ENCODE assay signal across 8 mouse cellular contexts in the genomic region with DNA sequence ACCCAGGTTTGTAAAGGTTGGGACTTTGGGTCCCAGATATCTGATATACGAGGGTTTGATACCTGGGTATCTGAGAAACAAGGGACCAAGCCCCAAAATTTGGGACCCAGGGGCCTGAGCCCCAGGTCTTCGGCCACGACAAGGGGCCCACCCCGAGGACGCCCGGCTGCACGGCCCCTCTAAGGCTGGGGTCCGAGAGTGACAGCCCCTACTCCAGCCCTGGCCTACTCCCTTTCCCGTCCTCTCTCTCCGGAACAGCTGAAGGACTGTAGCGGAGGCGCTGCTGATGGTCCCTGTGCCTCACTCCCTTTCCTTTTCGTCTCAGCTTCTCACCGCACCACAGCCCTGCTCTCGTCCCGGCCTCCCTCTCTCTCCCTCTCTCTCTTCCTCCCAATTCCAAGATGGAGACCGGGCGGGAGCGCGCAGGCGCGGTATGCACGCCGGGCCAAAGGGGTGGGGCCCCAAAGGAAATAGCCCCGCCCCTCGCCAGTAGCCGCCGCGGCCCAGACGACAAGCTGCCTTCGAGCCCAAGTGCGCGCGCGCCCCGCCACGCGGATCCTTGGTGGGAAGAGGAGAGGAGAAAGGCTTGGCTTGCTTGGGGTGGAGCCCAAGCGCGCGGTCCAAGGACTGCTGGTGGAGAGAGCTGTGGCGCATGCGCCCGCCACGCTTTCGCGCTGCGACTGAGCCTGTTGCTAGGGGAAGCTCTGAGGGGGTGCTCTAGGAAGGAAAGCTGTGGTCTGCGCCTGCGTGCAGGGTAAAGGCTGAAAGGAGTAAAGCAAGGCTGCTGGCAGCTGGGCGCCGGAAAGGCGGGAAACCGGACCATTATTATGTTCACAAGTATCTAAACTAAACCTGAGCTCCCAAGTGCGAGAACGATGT. TPM values are rescaled to one million over a fixed set of nuclear protein-coding genes. Genes with fewer than 3 reads are reported as not detected.
DNase-seq lines count a peak whose midpoint lies in the region; ATAC-seq and TF ChIP-seq lines count a peak whose summit lies in the region.

A gene (minus strand): TSS at position 418 of the 879 bp plus-strand sequence.

- peak; percentile 93 for ATAC-seq in heart, embryonic 12.5 days (ENCODE audit: insufficient number of reproducible peaks, low FRiP score)
- ATAC-seq in kidney, postnatal 0 days (replicated peaks; ENCODE audit: low FRiP score, low read depth): peak; percentile 97
- peak; percentile 97 for ATAC-seq in liver, embryonic 11.5 days (replicated peaks; ENCODE audit: low FRiP score)
- ATAC-seq in stomach, embryonic 14.5 days (ENCODE audit: insufficient number of reproducible peaks, insufficient read depth, low FRiP score, low read depth): peak; percentile 97

- H3K79me3 ChIP-seq in C2C12 (ENCODE audit: low read depth): peaks cover 30% of the 10 kb centered on the region

- H3K9ac ChIP-seq in heart, embryonic 12.5 days: peak within 1 kb of the TSS; percentile 82
- peak within 1 kb of the TSS; percentile 85 for H3K9ac ChIP-seq in kidney, postnatal 0 days (ENCODE audit: low read depth, low read length)
- peak within 1 kb of the TSS; percentile 87 for H3K9ac ChIP-seq in liver, embryonic 11.5 days (ENCODE audit: low read depth, low read length)
- H3K9ac ChIP-seq in stomach, embryonic 14.5 days (replicated peaks; ENCODE audit: low read depth, low read length): peak within 1 kb of the TSS; percentile 75

- no peaks in the 10 kb centered on the region for H3K9me3 ChIP-seq in erythroblast, embryonic 14.5 days (ENCODE audit: control insufficient read depth, low read length)
- no peaks in the 10 kb centered on the region for H3K9me3 ChIP-seq in heart, embryonic 12.5 days (replicated peaks)
- H3K9me3 ChIP-seq in kidney, postnatal 0 days (replicated peaks; ENCODE audit: low read length): no peaks in the 10 kb centered on the region
- no peaks in the 10 kb centered on the region for H3K9me3 ChIP-seq in liver, embryonic 11.5 days (ENCODE audit: control insufficient read depth, low read length)
- no peaks in the 10 kb centered on the region for H3K9me3 ChIP-seq in stomach, embryonic 14.5 days (ENCODE audit: control insufficient read depth, low read depth, low read length)

- H3K79me2 ChIP-seq in C2C12 (ENCODE audit: control insufficient read depth, insufficient read depth): peaks cover 47% of the 10 kb centered on the region

- H3K4me3 ChIP-seq in C2C12 (ENCODE audit: insufficient read depth, poor library complexity, severe bottlenecking): peak within 1 kb of the TSS; percentile 86
- H3K4me3 ChIP-seq in erythroblast, embryonic 14.5 days (replicated peaks): peak within 1 kb of the TSS; percentile 70
- H3K4me3 ChIP-seq in heart, embryonic 12.5 days: peak within 1 kb of the TSS; percentile 73
- H3K4me3 ChIP-seq in kidney, postnatal 0 days (replicated peaks; ENCODE audit: low read depth, low read length): peak within 1 kb of the TSS; percentile 80
- H3K4me3 ChIP-seq in liver, embryonic 11.5 days (ENCODE audit: low read depth, low read length): peak within 1 kb of the TSS; percentile 88
- H3K4me3 ChIP-seq in stomach, embryonic 14.5 days (ENCODE audit: low read depth, low read length): peak within 1 kb of the TSS; percentile 59

- no peak for TF ChIP-seq CTCF in C2C12 (IDR thresholded peaks at IDR 0.05; ENCODE audit: control insufficient read depth, insufficient read depth, insufficient read length)
- TF ChIP-seq CTCF in brain, embryonic 14.5 days (IDR thresholded peaks at IDR 0.05; ENCODE audit: borderline replicate concordance, extremely low read depth, insufficient read depth, insufficient read length): no peak
- 0 out of 2 replicates have a peak, but pooled peaks have one; percentile 13 for TF ChIP-seq CTCF in kidney, postnatal 0 days (IDR thresholded peaks at IDR 0.05; ENCODE audit: low read depth)

- peak within 1 kb of the TSS; percentile 92 for H3K4me2 ChIP-seq in heart, embryonic 12.5 days
- peak within 1 kb of the TSS; percentile 99 for H3K4me2 ChIP-seq in kidney, postnatal 0 days (ENCODE audit: low read length)
- H3K4me2 ChIP-seq in liver, embryonic 11.5 days: peak within 1 kb of the TSS; percentile 100
- H3K4me2 ChIP-seq in stomach, embryonic 14.5 days (replicated peaks; ENCODE audit: low read depth, low read length): peak within 1 kb of the TSS; percentile 93

- H3K27ac ChIP-seq in heart, embryonic 12.5 days (ENCODE audit: poor library complexity, severe bottlenecking): peak within 1 kb of the TSS; percentile 89
- H3K27ac ChIP-seq in kidney, postnatal 0 days: peak within 1 kb of the TSS; percentile 96
- peak within 1 kb of the TSS; percentile 92 for H3K27ac ChIP-seq in liver, embryonic 11.5 days (ENCODE audit: low read depth, low read length)
- H3K27ac ChIP-seq in stomach, embryonic 14.5 days (ENCODE audit: low read length): peak within 1 kb of the TSS; percentile 87

- peaks cover 16% of the 10 kb centered on the region for H3K36me3 ChIP-seq in C2C12 (ENCODE audit: control insufficient read depth, insufficient read depth)
- peaks cover 31% of the 10 kb centered on the region for H3K36me3 ChIP-seq in erythroblast, embryonic 14.5 days (ENCODE audit: control insufficient read depth)
- peaks cover 10% of the 10 kb centered on the region for H3K36me3 ChIP-seq in heart, embryonic 12.5 days
- H3K36me3 ChIP-seq in kidney, postnatal 0 days (ENCODE audit: insufficient read depth, low read length): peaks cover 9% of the 10 kb centered on the region
- H3K36me3 ChIP-seq in liver, embryonic 11.5 days (ENCODE audit: control insufficient read depth, insufficient read depth, low read length): peaks cover 9% of the 10 kb centered on the region
- H3K36me3 ChIP-seq in stomach, embryonic 14.5 days (ENCODE audit: control insufficient read depth, insufficient read depth, low read length): peaks cover 9% of the 10 kb centered on the region; the same call in 1 of the 2 replicates

- DNase-seq in brain, embryonic 14.5 days (ENCODE audit: low read depth): peak; percentile 100
- DNase-seq in kidney, postnatal 0 days (ENCODE audit: low spot score): peak; percentile 99
- DNase-seq in liver, embryonic 11.5 days (ENCODE audit: low spot score): peak; percentile 99
- peak; percentile 95 for DNase-seq in naive thymus-derived CD4-positive, alpha-beta T cell, adult 2 months (ENCODE audit: low read depth)

- H3K27me3 ChIP-seq in C2C12 (ENCODE audit: control insufficient read depth, insufficient read depth, insufficient read length): no peaks in the 10 kb centered on the region
- H3K27me3 ChIP-seq in erythroblast, embryonic 14.5 days (ENCODE audit: control insufficient read depth): no peaks in the 10 kb centered on the region
- no peaks in the 10 kb centered on the region for H3K27me3 ChIP-seq in heart, embryonic 12.5 days (replicated peaks)
- H3K27me3 ChIP-seq in kidney, postnatal 0 days (ENCODE audit: insufficient read depth, low read length): no peaks in the 10 kb centered on the region
- no peaks in the 10 kb centered on the region for H3K27me3 ChIP-seq in liver, embryonic 11.5 days (replicated peaks; ENCODE audit: control insufficient read depth, insufficient read depth, low read length)
- H3K27me3 ChIP-seq in stomach, embryonic 14.5 days (ENCODE audit: control insufficient read depth, insufficient read depth, low read length): no peaks in the 10 kb centered on the region

- peak; percentile 58; the same call in 1 of the 2 replicates for TF ChIP-seq POLR2A in brain, embryonic 14.5 days (IDR thresholded peaks at IDR 0.05; ENCODE audit: borderline replicate concordance, extremely low read depth, insufficient read depth, insufficient read length, poor library complexity, severe bottlenecking)

- H3K4me1 ChIP-seq in erythroblast, embryonic 14.5 days (ENCODE audit: control insufficient read depth): peaks cover 45% of the 10 kb centered on the region
- H3K4me1 ChIP-seq in heart, embryonic 12.5 days (replicated peaks): peaks cover 34% of the 10 kb centered on the region
- peaks cover 4% of the 10 kb centered on the region for H3K4me1 ChIP-seq in kidney, postnatal 0 days (replicated peaks; ENCODE audit: insufficient read depth, low read length)
- H3K4me1 ChIP-seq in liver, embryonic 11.5 days (replicated peaks; ENCODE audit: control insufficient read depth, insufficient read depth, low read length): peaks cover 29% of the 10 kb centered on the region
- peaks cover 22% of the 10 kb centered on the region for H3K4me1 ChIP-seq in stomach, embryonic 14.5 days (ENCODE audit: control insufficient read depth, insufficient read depth, low read length)

- H3ac ChIP-seq in C2C12 (ENCODE audit: control insufficient read depth, insufficient read length, low read depth): peak within 1 kb of the TSS; percentile 100

- WGBS in heart, embryonic 12.5 days: under 1% methylated on average over 56 of the region's 56 CpGs
- under 1% methylated on average over 56 of the region's 56 CpGs for WGBS in kidney, postnatal 0 days
- under 1% methylated on average over 56 of the region's 56 CpGs for WGBS in liver, embryonic 11.5 days
- under 1% methylated on average over 56 of the region's 56 CpGs for WGBS in stomach, embryonic 14.5 days

TF ChIP-seq in C2C12, 6 proteins besides CTCF, POLR2A, EP300 and RAD21:
- TF ChIP-seq MYOD1 (IDR thresholded peaks at IDR 0.05; ENCODE audit: control insufficient read depth, insufficient read length, low read depth) (no peak), FOSL1 (IDR thresholded peaks at IDR 0.05; ENCODE audit: insufficient read depth, low read length, poor library complexity, severe bottlenecking) (no peak), MYOG (IDR thresholded peaks at IDR 0.05; ENCODE audit: control insufficient read depth, extremely low read depth, insufficient read length) (no peak), MAX (IDR thresholded peaks at IDR 0.05) (peak; percentile 92), USF1 (IDR thresholded peaks at IDR 0.05; ENCODE audit: low read depth) (no peak)

RNA-seq across cellular contexts. Expression of the gene that starts here (rescaled TPM):
- 27.9 TPM for polyA plus RNA-seq in C2C12 (2012; fragmentation: generic; extraction: Trizol)
- 101 and 131 TPM in 2 replicates for polyA plus RNA-seq in brain, embryonic 14.5 days (2012; rRNA removed)
- polyA plus RNA-seq in erythroblast, embryonic 14.5 days (2012): 11.6 and 12.9 TPM in 2 replicates
- 40.8 and 42.5 TPM in 2 replicates for polyA plus RNA-seq in heart, embryonic 12.5 days (2016; fragmentation: Nextera tagmentation; extraction: Ambion mirVana)
- polyA plus RNA-seq in kidney, postnatal 0 days (2015; fragmentation: Nextera tagmentation; extraction: Ambion mirVana): 26.2 and 30.0 TPM in 2 replicates
- 23.0 and 24.0 TPM in 2 replicates for polyA plus RNA-seq in liver, embryonic 11.5 days (2014; fragmentation: Nextera tagmentation; extraction: Ambion mirVana)
- polyA plus RNA-seq in stomach, embryonic 14.5 days (2014; fragmentation: Nextera tagmentation; extraction: Ambion mirVana): 28.0 and 30.2 TPM in 2 replicates

Comparison
In these comparisons a context has a peak if more than half of its experiments do, and no peak if none do; other contexts are left out.
1. Peak in every context shown above with its lines: DNase-seq, ATAC-seq, H3K4me3 ChIP-seq and H3K27ac ChIP-seq.